Mouse (Mus musculus) thymus, adult 18-20 months (tissue): ENCODE measurements around the gene Usp6nl.
A peak's percentile ranks its signal among the peaks of the same experiment; 100 is the strongest.

ENCODE experiments used
- DNase-seq, 2 experiments: peaks; one replicate each; pipeline ENCODE4 v3.0.0; 2022; ENCODE audit warnings: mixed read lengths in 2 of 2

The Usp6nl gene

DNA sequence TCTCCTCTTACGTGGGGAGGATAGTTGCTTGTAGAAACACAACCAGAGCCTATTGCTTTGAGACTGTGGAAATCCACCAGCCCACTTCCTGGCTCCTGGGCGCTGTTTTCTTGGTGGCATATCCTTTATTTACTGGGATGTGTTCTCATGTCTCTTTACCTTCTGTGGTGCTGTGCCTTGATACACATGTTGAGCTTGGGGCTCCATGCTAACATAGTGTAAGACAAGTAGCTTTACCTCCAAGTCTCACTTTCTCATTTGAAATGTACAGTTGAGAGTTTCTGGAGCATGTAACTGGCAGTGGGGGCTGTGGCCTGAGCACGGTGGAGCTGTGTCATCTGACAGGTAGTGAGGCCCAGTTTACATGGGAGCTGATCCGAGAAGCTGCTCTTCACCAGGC, 54.5 kb downstream of the Usp6nl start:
- no peak for DNase-seq

DNA sequence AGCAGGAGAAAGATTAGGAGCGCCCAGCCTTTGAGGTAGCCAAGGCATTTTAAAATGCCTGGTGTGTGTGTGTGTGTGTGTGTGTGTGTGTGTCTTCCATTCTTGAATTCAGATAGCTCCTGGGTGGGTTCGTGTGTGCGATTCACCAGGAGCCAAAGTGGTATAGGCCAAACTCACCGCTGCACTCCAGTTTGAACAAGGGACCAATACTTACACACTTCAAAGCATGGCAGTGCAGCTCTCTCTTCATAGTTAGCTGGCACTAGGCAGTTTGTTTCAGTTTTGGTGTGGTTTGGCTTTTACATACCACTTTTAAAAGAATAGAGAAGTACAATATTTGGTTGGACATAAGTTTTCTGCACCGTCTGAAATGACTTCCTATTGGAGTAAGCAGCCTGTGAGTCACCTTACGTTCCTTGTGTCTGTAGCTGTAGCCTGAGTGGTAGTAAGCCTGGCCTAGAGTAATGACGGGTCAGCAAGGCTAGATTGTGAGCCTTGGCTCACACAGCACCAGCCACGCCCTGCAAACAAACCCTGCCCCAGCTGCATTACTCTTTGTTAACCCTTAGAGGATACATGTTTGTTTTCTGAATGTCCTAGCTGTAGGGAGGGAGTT, 56.2 kb downstream of the Usp6nl start:
- DNase-seq, result no peak

DNA sequence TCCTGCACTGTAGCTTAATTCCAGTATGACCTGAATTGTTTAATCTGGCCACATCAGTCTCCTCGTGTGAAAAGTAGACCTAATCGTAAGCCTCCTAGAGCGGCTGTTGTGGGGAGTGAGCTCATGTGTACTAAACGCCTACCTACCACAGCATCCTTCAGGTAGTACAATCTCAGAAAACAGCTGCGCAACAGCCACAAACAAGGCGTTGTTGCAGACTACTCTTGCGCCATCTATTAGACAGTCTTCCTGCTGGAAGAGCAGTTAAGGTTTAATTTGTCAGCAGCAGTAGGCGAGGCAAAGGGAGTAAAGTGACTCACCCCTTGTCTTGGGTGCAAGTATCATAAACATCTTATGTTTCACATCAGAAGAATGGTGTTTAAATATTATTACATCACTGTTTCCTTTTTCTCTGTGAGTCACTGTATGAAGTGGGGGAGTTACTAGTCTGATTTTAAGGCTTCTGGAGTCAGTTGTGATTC, 57.3 kb downstream of the Usp6nl start:
- no peak for DNase-seq

DNA sequence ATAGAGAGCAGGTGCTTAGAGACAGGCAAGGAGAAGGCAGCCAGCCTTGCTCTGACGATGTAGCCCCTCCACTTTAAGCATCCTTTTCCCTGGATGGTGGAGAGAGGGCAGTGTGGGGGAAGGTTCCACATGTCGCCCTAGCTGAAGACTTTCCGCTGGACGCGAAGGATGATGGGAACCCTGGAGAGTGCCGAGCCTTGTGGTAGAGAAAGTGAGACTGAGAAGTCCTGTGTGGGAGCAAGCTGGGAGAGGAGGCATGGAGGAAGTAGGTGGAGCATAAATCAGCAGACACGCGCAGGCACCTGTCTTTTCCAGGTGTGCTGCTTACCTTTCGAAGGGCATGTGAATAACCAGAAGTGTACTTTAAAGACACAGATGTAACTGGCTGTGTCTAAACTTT, 57.9 kb downstream of the Usp6nl start:
- no peak for DNase-seq

DNA sequence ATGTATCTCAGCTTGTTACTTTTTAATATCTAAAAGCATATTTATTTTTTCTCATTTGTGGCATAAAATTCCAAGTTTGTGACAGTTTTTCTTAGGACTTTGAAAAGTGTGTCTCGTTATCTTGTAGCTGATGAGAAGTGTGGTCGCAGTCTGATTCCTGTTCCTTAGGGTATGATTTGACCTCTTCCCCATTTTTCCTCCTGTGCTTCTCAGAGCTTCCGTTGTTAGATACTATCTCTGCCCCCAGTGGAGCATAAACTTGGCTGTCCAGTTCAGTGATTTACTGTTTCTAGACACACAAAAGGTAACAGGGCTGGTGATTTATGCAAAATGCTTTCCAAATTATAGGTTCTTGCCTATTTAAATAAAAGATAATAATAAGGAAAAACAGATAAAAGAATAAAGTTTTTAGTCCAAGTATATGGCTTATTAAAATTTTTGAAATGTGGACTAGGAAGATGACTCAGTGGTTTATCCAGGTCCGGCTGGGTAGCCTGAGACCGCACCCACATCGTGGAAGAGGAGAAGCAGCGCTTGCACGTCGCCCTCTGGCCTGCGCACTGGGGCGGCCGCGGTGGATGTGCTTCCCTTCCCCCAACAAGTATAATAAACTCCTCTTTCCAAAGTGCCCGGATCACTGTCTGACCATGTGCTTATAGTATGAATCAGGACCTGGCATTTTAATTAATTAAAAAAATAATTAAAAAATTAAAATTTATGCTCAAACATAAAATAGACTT, 62.1 kb downstream of the Usp6nl start:
- DNase-seq, result no peak

DNA sequence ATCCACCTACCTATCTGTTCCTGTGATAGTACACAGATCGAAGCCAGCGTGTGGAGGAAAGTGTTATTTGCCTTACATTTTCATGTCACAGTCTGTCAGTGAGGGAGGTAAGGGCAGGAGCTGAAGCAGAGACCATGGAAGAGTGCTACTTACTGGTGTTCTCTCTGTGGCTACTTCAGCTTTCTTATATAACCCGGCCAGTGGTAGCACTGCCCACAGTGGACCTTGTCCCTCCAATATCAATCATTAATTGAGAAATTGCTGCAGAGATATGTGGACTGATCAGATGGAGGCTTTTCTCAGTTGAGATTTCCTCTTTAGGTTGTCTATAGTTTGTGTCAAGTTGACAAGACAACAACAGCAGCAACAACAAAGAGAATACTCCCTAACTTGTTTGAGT, 66.7 kb downstream of the Usp6nl start:
- DNase-seq, result no peak

DNA sequence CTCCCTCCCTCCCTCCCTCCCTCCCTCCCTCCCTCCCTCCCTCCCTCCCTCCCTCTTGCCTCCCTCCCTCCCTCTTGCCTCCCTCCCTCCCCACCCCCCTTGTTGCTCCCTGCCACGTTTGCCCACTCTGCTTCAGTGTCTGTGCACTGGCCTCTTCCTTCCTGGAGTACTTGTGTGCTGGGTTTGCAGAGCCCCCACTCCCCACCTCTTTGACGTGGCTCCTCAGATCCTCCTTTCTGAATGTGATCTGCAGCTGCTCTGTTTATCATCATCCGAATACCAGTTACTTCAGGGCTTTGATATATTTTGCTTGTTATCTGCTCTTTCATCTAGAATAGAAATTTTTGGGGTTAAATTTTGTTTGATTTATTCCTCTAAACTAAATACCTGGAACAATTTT, 68.8 kb downstream of the Usp6nl start:
- DNase-seq, result no peak

DNA sequence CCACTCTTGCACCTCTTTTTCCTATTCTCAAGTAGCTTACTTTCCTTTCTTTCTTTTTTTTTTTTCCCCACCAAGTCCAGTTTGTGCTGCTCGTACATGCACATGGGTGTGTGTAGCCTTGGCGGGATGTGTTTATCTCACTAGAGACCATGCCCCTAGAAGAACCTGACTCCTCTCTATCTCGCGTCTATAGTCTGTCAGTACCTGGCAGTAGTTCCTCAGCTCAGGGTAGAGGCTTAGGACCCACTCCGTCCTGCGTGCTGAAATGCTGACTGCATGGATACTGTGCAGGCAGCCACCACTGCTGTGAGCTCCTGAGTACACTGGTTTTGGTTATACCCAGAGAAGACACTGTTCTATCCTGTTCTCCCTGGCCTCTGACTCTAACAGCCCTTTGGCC, 69.5 kb downstream of the Usp6nl start:
- no peak for DNase-seq

DNA sequence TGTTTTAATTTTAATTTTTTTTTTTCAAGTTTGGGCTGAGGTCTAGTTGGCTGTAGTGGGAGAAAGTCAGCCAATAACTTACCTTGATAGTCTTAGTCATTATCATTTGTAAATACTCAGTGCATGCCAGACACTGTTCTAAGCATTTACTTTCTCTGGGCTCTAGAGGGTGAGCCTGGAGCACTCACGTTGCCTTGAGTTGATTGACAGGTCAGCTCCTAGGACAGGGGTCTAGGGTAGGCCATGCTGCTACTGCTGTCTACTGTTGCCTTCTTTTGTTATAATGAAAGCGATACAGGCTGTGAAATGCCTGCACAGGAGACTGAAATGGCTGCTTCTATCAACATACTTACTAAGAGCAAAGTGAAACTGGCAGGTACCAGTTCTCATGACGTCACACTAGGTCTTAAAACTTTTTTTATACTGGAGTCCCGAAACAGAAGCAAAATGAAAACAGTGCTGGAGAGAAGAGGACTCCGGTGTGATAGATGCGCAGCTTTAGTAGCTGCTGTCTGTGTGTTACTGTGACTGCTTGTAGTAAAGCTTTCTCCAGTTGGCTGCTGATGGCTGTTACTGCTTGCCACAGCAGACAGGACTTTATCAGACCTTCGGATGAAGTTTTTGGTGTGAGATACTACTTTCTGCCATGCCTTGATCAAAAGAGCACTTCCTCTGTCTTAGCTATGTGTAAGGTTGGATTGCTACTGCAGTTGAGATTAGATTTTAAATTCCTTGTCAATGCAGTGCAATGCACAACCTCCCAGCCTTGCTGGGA, 73.6 kb downstream of the Usp6nl start:
- no peak for DNase-seq

DNA sequence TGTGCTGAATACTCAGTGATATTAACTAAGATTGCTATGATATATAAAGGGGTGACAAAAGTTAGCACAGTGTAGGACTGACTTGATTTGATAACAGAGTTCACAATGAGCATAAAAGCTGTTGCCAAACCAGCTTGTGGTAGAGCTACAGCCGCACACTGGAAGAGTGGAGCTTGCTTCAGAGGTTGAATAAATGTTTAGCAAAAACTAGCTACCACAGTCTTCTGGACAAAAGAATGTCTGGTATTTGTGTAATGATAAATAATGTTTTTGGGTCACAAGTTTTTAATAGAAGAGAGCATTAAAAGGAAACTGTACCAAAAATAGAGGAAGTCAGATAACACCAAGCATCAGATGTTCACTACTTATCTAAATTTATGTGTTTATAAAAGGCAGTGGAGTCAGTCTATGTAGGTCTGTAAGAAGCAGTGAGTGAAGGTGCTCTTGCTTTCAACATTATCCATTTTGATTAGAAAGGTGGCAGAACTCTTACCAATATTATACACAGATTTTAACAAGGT, 74.2 kb downstream of the Usp6nl start:
- no peak for DNase-seq

DNA sequence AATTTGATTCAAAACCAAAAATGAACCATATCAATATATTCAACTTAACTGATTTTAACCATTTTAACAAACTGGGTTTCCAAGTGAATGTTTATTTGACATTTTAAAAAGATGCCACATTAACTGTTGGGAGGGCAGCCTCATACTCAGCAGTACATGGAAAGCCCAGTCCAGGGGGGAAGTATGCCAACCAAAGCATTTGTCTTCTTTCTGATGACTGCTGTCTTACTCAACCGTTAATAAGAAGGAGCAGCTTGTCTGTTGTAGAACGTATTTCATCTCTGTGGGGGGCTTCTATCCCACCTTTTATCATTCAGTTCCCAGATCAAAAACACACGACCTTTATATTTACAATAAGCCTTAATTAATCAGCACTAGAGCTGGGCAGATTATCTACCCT, 74.7 kb downstream of the Usp6nl start:
- DNase-seq, result no peak

DNA sequence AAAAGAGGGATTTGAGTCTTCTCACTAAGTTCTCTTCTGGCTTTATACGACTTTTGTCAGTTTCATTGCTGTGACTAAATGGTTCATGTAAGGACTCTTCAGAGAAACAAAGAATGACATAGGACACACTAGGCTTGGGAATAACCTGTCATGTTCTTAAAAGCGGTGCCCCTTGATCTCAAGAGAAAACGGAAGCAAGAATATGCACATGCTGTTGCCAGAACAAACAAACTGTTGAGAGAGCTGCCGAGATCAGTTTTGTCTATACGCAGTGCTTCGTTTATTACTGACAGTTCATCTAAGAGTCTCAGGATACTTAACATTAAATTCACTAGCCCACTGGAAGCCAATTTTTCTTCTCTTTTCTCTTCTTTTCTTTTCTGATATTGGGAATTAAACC, 76.4 kb downstream of the Usp6nl start:
- DNase-seq, result no peak

DNA sequence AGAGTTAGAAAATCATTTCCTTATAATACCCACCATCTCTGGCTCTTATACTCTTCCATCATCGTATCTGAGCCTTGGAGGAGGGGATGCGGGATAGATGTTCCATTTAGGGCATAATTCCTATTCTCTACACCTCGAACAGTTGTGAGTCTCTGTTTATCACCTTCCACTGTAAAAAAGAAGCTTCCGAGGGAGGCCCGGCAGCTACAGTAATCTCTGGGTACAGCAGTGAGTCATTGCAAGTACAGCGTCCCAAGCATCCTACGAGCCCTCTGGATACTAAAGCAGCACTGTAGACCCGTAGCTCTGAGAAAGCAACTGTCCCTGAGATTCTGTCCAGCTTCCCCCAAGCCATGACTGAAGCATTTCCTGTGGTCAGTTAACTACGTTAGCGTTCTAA, 78.6 kb downstream of the Usp6nl start:
- DNase-seq, result no peak

DNA sequence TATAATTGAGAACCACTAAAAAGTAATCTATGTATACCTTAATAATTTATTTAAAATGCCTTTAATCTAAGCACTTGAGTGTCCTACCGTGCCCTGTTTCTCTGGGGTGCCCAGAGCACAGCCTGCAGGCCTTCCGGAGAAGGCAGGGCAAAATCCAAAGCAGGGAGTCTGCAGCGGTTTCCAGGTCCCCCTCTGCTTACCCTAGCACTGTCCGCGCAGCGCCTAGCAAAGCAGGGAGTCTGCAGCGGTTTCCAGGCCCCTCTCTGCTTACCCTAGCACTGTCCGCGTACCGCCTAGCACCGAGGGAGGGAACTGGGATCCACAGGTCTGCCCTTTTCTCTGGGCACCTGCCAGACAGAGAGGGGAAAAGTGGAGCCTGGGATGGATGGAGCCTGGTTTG, 80.9 kb downstream of the Usp6nl start:
- DNase-seq, result no peak

DNA sequence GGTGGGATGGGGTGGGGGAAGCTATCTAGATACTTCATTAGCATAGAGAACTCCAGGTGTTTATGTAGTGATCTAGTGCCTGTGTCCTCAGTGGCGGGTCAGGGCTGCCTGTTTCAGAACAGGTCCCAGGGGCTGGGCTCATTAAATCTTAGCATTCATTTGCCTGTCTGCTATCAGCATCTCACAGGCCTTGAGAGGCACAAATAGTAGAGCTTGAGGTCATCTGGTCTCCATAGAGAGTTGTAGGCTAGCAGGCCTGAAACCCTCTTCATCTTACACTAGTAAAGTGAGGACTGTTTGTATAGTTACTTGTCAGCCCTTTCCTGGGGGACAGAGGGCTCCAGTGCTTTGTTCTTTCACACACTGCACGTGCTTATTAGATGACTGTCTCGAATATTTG, 81.5 kb downstream of the Usp6nl start:
- DNase-seq, result no peak

DNA sequence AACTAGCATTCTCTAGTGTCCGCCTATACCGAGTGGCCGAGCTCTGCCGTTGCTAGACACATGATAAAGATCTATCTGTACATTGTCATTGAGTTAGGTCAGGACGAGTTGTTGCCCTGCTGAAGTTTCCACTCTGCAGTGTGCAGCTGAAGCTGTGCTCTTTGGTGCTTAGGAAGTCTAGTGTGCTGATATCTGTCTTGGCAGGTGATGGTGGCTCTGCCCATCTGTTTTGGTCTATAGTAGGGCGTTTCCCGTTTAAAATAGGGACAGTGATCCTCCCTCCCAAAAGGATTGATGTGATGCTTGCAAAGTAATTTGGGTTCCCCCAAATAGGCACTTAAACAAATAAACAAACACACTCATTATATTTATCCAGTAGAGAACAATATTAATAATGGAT, 82.2 kb downstream of the Usp6nl start:
- DNase-seq, result no peak

DNA sequence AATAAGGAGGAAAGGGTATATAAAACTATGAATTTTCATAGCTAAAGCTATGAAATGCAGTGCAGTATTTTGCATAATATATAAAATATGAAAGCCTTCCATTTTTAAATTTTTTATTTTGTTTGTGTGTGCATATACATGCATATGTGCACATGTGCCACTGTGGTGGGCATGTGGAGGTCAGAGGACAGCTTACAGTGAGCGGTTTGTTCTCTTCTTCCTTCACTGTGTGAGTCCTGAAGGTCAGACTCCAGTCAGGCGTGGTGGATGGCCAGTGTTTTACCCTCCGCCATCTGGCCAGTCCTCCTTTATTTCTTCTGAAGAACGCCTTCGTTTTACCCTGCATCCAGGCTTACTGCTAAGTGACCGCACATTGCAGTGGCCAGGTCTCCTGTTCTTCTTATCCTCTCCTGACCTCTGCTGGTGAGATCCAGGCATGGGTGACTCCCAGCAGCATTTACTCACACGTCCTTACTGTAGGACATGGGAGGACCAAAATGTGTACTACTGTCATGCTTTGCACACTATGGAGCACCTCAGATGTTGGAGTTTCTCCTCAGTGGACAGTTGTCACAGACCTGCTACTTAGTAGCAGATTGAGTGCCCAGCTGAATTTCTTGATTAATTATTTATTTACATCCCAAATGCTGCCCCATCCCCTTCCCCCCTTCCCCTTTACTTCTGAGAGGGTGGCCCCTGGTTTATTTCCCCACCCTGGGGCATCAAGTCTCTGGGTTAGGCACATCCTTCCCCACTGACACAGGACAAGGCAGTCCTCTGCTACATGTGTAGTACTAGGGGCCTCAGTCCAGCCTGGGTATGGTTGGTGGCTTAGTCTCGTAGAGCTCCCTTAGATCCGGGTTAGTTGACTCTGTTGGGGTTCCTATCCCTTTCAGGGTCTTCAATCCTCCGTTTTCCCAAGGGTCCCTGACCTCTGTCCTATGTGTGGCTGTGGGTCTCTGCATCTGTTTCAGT, 82.9 kb downstream of the Usp6nl start:
- peak in 1 of 2 experiments; percentile 39 for DNase-seq

DNA sequence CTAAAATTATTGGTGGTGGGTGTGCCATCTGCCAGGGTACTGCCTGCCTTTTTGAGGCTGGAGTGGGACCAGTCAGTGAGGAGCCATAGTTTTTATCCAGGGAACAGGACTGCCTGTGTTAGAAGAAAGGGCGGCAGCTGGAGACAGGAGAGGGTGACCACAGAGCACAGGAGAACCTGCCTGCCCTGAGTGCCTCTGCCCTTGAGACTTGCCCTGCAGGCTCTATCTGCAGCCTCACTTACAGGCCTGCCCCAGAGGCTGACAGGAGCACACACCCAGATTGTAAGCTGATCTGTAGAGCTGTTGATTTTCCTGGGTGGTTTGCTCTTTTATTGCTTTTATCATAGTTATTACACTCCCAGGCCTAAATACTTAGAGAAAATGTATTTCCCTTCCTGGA, 85.2 kb downstream of the Usp6nl start:
- no peak for DNase-seq

DNA sequence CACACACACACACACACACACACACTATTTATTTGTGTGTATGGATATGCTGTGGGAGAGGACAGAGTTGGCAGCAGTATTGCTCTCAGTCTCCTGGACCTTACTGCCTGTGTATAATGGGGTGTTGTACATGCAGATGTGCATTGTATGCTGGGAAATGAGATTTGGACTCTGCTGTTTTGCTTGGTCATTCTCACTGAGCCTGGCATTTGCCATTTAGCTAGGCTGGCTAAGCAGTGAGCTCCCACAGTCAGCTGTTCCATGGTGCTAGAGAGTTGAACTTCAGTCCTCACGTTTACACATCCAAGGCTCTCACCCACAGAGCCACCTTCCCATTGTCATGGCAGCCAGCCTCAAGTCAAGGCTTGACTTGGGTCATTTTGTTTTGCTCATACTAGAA, 90.2 kb downstream of the Usp6nl start:
- no peak for DNase-seq

DNA sequence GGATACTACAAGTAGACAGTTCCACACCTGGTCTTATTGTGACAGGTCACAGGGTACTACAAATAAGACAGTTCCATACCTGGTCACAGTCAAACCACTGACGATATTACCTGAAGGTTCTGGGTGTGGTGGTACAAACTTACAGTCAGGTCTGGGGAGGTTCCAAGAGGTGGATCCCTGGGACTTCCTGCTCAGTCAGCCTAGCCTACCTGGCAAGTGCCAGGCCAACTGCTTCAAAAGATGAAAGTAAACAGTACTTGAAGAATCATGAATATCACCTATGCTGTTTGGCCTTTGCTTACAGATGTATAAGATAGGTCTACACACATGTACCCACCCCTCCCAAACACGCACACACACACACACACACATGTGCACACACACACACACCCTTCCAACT, 91.3 kb downstream of the Usp6nl start:
- no peak for DNase-seq

DNA sequence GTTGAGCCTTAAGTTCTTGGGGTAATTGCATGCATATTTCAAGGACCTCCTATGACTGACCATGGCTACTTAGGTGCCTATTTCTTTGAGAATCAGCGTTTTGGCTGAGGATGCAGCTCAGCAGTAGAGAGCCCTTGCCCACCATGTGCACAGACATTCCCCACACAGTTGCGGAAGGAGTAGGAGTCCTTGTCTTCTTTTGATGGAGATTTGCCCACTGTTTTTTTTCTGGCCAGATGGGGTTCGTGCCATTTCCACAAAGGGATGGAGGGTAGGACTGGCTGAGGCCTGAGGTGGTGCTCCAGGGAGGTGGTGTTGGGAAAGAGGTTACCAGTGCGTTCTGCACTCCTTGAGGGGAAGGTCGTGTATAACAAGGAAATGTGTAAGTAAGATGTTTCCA, 91.9 kb downstream of the Usp6nl start:
- DNase-seq, result no peak

DNA sequence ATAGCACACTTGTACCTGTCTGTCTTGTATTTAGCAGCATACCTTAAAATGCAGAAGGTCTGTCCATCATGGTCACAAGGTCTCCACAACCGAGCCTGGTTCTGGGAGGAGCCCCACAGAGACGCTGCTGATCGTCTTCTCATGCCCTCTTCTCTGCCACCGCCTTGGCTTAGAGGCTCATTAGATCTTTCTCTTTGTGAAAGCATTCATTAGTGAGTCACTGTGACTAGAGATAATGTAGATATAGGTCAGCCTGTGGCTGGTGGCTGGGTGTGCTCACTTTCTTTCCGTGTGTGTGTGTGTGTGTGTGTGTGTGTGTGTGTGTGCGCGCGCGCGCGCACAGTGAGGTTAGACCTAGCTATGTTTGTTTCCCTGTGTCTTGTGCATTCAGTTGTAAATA, 94.7 kb downstream of the Usp6nl start:
- no peak for DNase-seq
